In genomic region chr4:57250636-57251035, GRCm38 (mm10) we compare ENCODE assay signal across 10 mouse cellular contexts. TPM values are rescaled to one million over a fixed set of nuclear protein-coding genes. Genes with fewer than 3 reads are reported as not detected.
A peak's percentile ranks its signal among the peaks of the same experiment; 100 is the strongest.
DNase-seq lines count a peak whose midpoint lies in the region; ATAC-seq and TF ChIP-seq lines count a peak whose summit lies in the region.
"Had no signal": no experiment of that assay in that cellular context is flagged by ENCODE, and none has a peak within 500 bp of the region (broad histone marks: within the 10 kb centered on the region; RNA-seq: fewer than 3 reads in every experiment).

No protein-coding gene starts in this region.

- H3K27me3 ChIP-seq in kidney, postnatal 0 days (ENCODE audit: insufficient read depth, low read length) = no peaks in the 10 kb centered on the region
- no peaks in the 10 kb centered on the region for H3K27me3 ChIP-seq in thymus, adult 2 months (ENCODE audit: control insufficient read depth, insufficient read depth, low read length)
- H3K27me3 ChIP-seq: heart, embryonic 15.5 days; neural tube, embryonic 13.5 days had no signal

- no peak overlapping the region for H3K27ac ChIP-seq in kidney, postnatal 0 days
- H3K27ac ChIP-seq in thymus, adult 2 months (ENCODE audit: control insufficient read depth, insufficient read depth, low read length) = no peak overlapping the region
- H3K27ac ChIP-seq: heart, embryonic 15.5 days; neural tube, embryonic 13.5 days had no signal

- ATAC-seq in kidney, postnatal 0 days (replicated peaks; ENCODE audit: low FRiP score, low read depth) = no peak

- no peak overlapping the region for H3K9ac ChIP-seq in kidney, postnatal 0 days (ENCODE audit: low read depth, low read length)
- H3K9ac ChIP-seq: heart, embryonic 15.5 days; neural tube, embryonic 13.5 days had no signal

- no peak overlapping the region for H3K4me2 ChIP-seq in kidney, postnatal 0 days (ENCODE audit: low read length)
- H3K4me2 ChIP-seq: heart, embryonic 15.5 days; neural tube, embryonic 13.5 days had no signal

- H3K9me3 ChIP-seq in kidney, postnatal 0 days (replicated peaks; ENCODE audit: low read length) = no peaks in the 10 kb centered on the region
- H3K9me3 ChIP-seq: heart, embryonic 15.5 days; neural tube, embryonic 13.5 days had no signal

- peak; percentile 69 for TF ChIP-seq CTCF in kidney, postnatal 0 days (IDR thresholded peaks at IDR 0.05; ENCODE audit: low read depth)
- TF ChIP-seq CTCF in thymus, adult 2 months (IDR thresholded peaks at IDR 0.05; ENCODE audit: borderline replicate concordance, control insufficient read depth, extremely low read depth, insufficient read depth, low read length, poor library complexity) = no peak

- no peaks in the 10 kb centered on the region for H3K4me1 ChIP-seq in kidney, postnatal 0 days (replicated peaks; ENCODE audit: insufficient read depth, low read length)
- H3K4me1 ChIP-seq in thymus, adult 2 months (replicated peaks; ENCODE audit: control insufficient read depth, insufficient read depth, low read length) = peaks cover 5% of the 10 kb centered on the region

- no peak for TF ChIP-seq POLR2A in thymus, adult 2 months (IDR thresholded peaks at IDR 0.05; ENCODE audit: control insufficient read depth, extremely low read depth, insufficient read depth, low read length, poor library complexity)

- WGBS in kidney, postnatal 0 days = 15% methylated on average over 2 of the region's 2 CpGs
- WGBS in thymus, adult 2 months = 31% methylated on average over 2 of the region's 2 CpGs

- H3K4me3 ChIP-seq in kidney, postnatal 0 days (replicated peaks; ENCODE audit: low read depth, low read length) = no peak overlapping the region
- H3K4me3 ChIP-seq in thymus, adult 2 months (ENCODE audit: control insufficient read depth, insufficient read depth, low read length) = no peak overlapping the region
- H3K4me3 ChIP-seq: heart, embryonic 15.5 days; neural tube, embryonic 13.5 days had no signal

- DNase-seq in cerebellum, postnatal 10 days = peak; percentile 49 to 57
- no peak for DNase-seq in cerebellum, adult 9-10 months
- peak; percentile 48 for DNase-seq in kidney, postnatal 0 days (ENCODE audit: low spot score)
- no peak for DNase-seq in kidney, adult 18-20 months
- DNase-seq in thymus, postnatal 14 days = peak; percentile 24
- DNase-seq in thymus, adult 2 months = no peak
- peak; percentile 33 for DNase-seq in thymus, postnatal 4 days
- DNase-seq in left cerebral cortex, adult 8-10 months (ENCODE audit: low spot score in 2 of 2) = no peak

- no peaks in the 10 kb centered on the region for H3K36me3 ChIP-seq in kidney, postnatal 0 days (ENCODE audit: insufficient read depth, low read length)
- no peaks in the 10 kb centered on the region for H3K36me3 ChIP-seq in thymus, adult 2 months (ENCODE audit: control insufficient read depth, insufficient read depth, low read length)
- H3K36me3 ChIP-seq: heart, embryonic 15.5 days; neural tube, embryonic 13.5 days had no signal

RNA-seq across cellular contexts. Expression of gene Ptpn3, which starts 51.0 kb away (rescaled TPM):
- 7.7 and 9.2 TPM in 2 replicates for polyA plus RNA-seq in kidney, postnatal 0 days (2015; fragmentation: Nextera tagmentation; extraction: Ambion mirVana)
- polyA plus RNA-seq in thymus, adult 2 months (2012; rRNA removed) = 2.7 and 3.3 TPM in 2 replicates
- 10 to 100 TPM; 56.3 to 63.7 (median 60.2) TPM for total RNA-seq in left cerebral cortex, adult 8-10 months (2022)

Comparison
In these comparisons a context has a peak if more than half of its experiments do, and no peak if none do; other contexts are left out.
1. DNase-seq: peak in cerebellum, postnatal 10 days (2 of 2), kidney, postnatal 0 days (single experiment), thymus, postnatal 14 days (single experiment) and thymus, postnatal 4 days (single experiment); none in cerebellum, adult 9-10 months (single experiment), kidney, adult 18-20 months (single experiment), thymus, adult 2 months (single experiment) and left cerebral cortex, adult 8-10 months (0 of 2).